Comparison of ENCODE assay signal across 19 mouse cellular contexts in genomic region chr6:95841502-95841901, GRCm38 (mm10).
A peak's percentile ranks its signal among the peaks of the same experiment; 100 is the strongest.
DNase-seq lines count a peak whose midpoint lies in the region; ATAC-seq lines count a peak whose summit lies in the region.
"Had no signal": no experiment of that assay in that cellular context is flagged by ENCODE, and none has a peak within 500 bp of the region (broad histone marks: within the 10 kb centered on the region; RNA-seq: fewer than 3 reads in every experiment).

No protein-coding gene starts in this region.

- no peak overlapping the region for H3K4me2 ChIP-seq in kidney, embryonic 16.5 days (replicated peaks; ENCODE audit: low read depth, low read length)
- H3K4me2 ChIP-seq in forebrain, embryonic 15.5 days (replicated peaks) = no peak overlapping the region
- H3K4me2 ChIP-seq: heart, embryonic 15.5 days; midbrain, embryonic 11.5 days; neural tube, embryonic 13.5 days had no signal

- no peak overlapping the region for H3K4me3 ChIP-seq in kidney, embryonic 16.5 days (ENCODE audit: low read length)
- no peak overlapping the region for H3K4me3 ChIP-seq in forebrain, embryonic 15.5 days
- H3K4me3 ChIP-seq: forebrain, embryonic 10.5 days; heart, embryonic 15.5 days; hindbrain, embryonic 10.5 days; neural tube, embryonic 13.5 days had no signal

- peak; percentile 86; the same call in 1 of the 2 replicates for ATAC-seq in kidney, embryonic 16.5 days (ENCODE audit: low FRiP score, low TSS enrichment)
- ATAC-seq in forebrain, embryonic 15.5 days (replicated peaks) = no peak
- ATAC-seq: Patski had no signal

- H3K4me1 ChIP-seq in kidney, embryonic 16.5 days (ENCODE audit: insufficient read depth, low read length) = no peaks in the 10 kb centered on the region
- no peaks in the 10 kb centered on the region for H3K4me1 ChIP-seq in forebrain, embryonic 15.5 days
- H3K4me1 ChIP-seq: forebrain, embryonic 10.5 days; heart, embryonic 15.5 days; hindbrain, embryonic 10.5 days; neural tube, embryonic 13.5 days had no signal

- H3K9ac ChIP-seq in kidney, embryonic 16.5 days (replicated peaks; ENCODE audit: low read length) = no peak overlapping the region
- no peak overlapping the region for H3K9ac ChIP-seq in forebrain, embryonic 15.5 days (replicated peaks)
- H3K9ac ChIP-seq: heart, embryonic 15.5 days; neural tube, embryonic 13.5 days had no signal

- H3K27ac ChIP-seq in kidney, embryonic 16.5 days (ENCODE audit: low read length) = peak overlapping the region; percentile 40; the same call in 1 of the 2 replicates
- H3K27ac ChIP-seq in forebrain, embryonic 15.5 days (replicated peaks) = no peak overlapping the region
- H3K27ac ChIP-seq: forebrain, embryonic 10.5 days; heart, embryonic 15.5 days; hindbrain, embryonic 10.5 days; neural tube, embryonic 13.5 days had no signal

- 0 out of 2 replicates have a peak, but pooled peaks cover 4% of the 10 kb centered on the region for H3K9me3 ChIP-seq in kidney, embryonic 16.5 days (ENCODE audit: low read length)
- no peaks in the 10 kb centered on the region for H3K9me3 ChIP-seq in forebrain, embryonic 15.5 days
- H3K9me3 ChIP-seq: heart, embryonic 15.5 days; hindbrain, embryonic 10.5 days had no signal

- DNase-seq in kidney, postnatal 10 days = no peak
- peak; percentile 8 for DNase-seq in lung, postnatal 10 days
- DNase-seq in lung, postnatal 4 days = no peak
- DNase-seq in mesoderm, embryonic 11.5 days (ENCODE audit: low read depth, low spot score) = peak; percentile 10
- no peak for DNase-seq in thymus, postnatal 4 days
- DNase-seq: cerebellum, postnatal 25 days; heart, adult 18-20 months; liver; lung, adult 2 months; spleen, adult 18-20 months; thymus, postnatal 25 days had no signal

- 60% methylated on average over 3 of the region's 3 CpGs for WGBS in kidney, embryonic 16.5 days
- WGBS in forebrain, embryonic 15.5 days = 87% methylated on average over 3 of the region's 3 CpGs

- no peaks in the 10 kb centered on the region for H3K27me3 ChIP-seq in kidney, embryonic 16.5 days (ENCODE audit: insufficient read depth, low read length)
- no peaks in the 10 kb centered on the region for H3K27me3 ChIP-seq in forebrain, embryonic 15.5 days
- H3K27me3 ChIP-seq: heart, embryonic 15.5 days; neural tube, embryonic 13.5 days had no signal

- no peaks in the 10 kb centered on the region for H3K36me3 ChIP-seq in kidney, embryonic 16.5 days (ENCODE audit: insufficient read depth, low read length)
- H3K36me3 ChIP-seq in forebrain, embryonic 15.5 days = no peaks in the 10 kb centered on the region
- H3K36me3 ChIP-seq: forebrain, embryonic 10.5 days; heart, embryonic 15.5 days; hindbrain, embryonic 10.5 days; neural tube, embryonic 13.5 days had no signal

Comparison
In these comparisons a context has a peak if more than half of its experiments do, and no peak if none do; other contexts are left out.
1. DNase-seq: peak in lung, postnatal 10 days (single experiment) and mesoderm, embryonic 11.5 days (single experiment); none in kidney, postnatal 10 days (single experiment), lung, postnatal 4 days (0 of 2) and thymus, postnatal 4 days (single experiment).